Mouse (Mus musculus): ENCODE measurements at regions not wholly inside any gene's neighbourhood (a gene's known extent, or its start where the extent isn't known, plus 50 kb on each side); places are given as distances from the start of the nearest gene placed in this dataset.
"Not testable (repeated sequence)": the region's sequence is repeated elsewhere in the genome, so short reads cannot be mapped to it uniquely, and the experiment has no call there.

- H3K4me1 ChIP-seq; H3K36me3 ChIP-seq; H3K9me3 ChIP-seq (replicated peaks); ATAC-seq; H3K4me3 ChIP-seq; H3K27me3 ChIP-seq (replicated peaks); H3K9ac ChIP-seq; H3K27ac ChIP-seq; H3K4me2 ChIP-seq: not testable (repeated sequence)
- 26% methylated on average over 3 of the region's 3 CpGs for WGBS (ENCODE audit: insufficient replicate concordance)
Measured at GRCm38 (mm10) chr12:22951956-22952355, 828.1 kb downstream of the Gm10330 start.

- H3K36me3 ChIP-seq; H3K27me3 ChIP-seq (replicated peaks); H3K9me3 ChIP-seq (replicated peaks); H3K4me1 ChIP-seq; H3K27ac ChIP-seq: not testable (repeated sequence)
- peak overlapping the region; percentile 41 for H3K9ac ChIP-seq
- 0 out of 2 replicates have a peak, but pooled peaks have one; percentile 55 for ATAC-seq
- peak overlapping the region; percentile 73 for H3K4me2 ChIP-seq
- WGBS (ENCODE audit: insufficient replicate concordance): under 1% methylated on average over 42 of the region's 53 CpGs
- peak overlapping the region; percentile 60 for H3K4me3 ChIP-seq
Measured at GRCm38 (mm10) chr12:22906156-22906555, 873.9 kb downstream of the Gm10330 start.

All from liver, embryonic 12.5 days (tissue).